Mouse (Mus musculus) ovary, postnatal 14 days (tissue): ENCODE data around the gene Itga9.

Experiments used
- DNase-seq: peaks from one replicate; pipeline ENCODE4 v3.0.0; 2022; ENCODE audit warnings: low spot score

The Itga9 gene

DNA sequence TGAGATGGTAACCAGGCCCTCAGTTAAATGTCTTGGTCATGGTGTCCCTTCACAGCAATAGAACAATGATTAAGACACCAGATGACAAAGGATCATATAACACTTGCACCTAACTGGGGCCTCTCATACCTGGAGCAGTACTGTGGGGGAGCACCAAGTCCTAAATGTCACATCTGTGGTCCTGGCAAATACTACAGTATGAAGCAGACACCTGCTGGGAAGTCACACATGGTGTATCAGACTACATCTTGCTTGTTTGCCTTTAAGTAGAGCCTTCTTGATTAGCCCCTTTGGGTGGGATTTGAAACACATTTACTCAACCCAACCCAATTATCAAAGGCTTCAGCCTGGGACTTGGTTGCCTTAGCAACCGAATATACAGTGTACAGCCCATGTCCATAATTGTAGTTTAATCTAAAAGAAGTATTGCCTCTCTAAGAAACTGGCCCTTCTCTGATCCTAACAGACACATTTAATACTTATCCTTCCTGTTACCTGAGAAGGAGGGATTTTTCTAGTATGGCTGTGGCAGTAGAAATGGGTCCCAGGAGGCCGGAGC lies 170.5 kb downstream of the Itga9 start:
- DNase-seq, result no peak

DNA sequence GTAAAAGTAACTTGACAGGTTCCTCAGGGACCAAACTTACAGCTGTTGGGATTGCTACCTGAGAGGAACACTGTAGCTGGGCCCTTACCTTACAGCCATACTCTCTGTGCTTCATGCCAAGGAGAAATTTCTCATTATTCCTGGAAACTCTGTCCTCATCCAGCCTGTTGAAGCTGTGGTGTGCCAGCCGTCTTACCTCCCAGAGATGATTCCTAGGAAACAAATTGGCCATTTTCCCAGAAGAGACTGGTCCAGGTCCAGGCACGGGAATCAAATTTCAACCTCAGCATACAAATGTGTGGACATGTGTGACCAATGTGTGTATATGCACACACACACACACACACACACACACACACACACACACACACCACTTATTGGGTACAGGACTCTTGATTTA lies 172.1 kb downstream of the Itga9 start:
- peak; percentile 29 for DNase-seq

DNA sequence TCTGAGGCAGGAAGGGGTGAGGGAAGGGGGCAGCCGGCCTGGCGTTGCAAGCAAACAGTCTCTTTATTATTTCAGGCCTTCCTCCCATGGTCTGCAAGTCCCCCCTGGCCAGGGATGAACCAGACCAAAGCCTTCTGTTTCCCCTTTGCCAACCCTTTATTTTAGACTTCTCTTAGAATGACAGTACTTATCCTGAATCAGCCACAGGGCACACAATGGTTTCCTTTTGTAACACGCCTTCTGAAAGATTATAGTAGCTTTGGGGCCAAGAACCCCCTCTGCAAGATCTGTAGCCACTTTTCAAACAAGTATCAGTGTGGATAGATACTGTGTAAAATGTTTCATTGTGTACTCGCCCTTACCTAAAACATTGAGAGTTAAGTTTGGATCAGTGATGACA lies 178.1 kb downstream of the Itga9 start:
- no peak for DNase-seq

DNA sequence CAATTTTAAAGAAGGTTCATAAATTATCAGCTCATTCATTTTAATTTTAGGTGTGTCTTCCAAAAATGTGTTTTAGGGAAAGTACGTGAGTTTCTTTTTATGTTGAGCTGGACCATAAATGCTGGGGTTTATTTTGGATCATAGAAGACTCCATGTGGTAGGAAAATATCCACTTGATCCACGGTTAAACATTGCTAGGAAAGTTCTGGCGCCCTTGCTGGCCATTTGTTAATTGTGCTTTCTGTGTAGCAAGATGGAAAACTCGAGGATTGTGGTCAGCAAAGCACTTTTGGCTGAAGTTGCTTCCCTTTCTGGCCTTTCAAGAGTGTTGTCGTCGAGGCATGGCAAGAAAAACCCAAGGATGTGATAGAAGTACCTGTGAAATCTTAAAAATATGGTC lies 179.3 kb downstream of the Itga9 start:
- DNase-seq, result no peak

DNA sequence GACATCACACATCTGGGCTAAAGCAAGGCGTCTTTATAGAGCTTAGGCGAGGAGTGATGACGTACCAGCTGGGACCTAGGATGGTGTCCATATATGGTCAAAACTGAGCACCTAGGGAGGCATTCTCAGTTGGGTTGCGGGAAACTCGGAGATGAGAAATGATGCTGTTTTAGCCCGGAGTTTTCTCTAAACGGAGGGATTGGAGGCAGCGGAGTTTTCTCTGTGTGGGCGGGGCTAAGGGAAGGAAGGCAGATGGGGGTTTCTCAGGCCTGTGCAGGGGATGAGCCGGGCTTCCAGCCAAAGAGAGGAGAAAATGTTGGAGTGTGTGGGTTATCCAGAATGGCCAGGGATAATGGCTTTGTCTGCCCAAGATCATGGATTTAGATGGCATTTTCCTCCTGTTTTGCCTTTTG lies 182.4 kb downstream of the Itga9 start:
- peak; percentile 25 for DNase-seq

DNA sequence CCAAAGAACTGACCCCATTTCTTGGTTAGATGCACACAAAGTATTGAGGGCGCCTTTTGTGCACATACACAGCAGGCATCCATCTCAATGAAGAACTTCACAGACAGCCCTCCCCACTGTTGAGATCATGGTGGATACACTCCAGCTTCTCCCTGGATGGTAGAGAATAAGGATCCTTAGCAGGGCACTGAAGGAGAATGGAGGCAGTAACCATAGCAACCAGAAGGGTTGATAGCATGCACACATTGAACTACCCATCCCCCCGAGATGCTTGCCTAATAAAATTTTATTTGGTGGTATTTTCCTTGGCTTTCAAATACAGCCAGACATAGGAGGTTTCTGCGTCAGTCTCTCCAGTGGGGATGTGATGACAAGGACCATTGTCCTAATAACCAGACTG lies 184.7 kb downstream of the Itga9 start:
- no peak for DNase-seq

DNA sequence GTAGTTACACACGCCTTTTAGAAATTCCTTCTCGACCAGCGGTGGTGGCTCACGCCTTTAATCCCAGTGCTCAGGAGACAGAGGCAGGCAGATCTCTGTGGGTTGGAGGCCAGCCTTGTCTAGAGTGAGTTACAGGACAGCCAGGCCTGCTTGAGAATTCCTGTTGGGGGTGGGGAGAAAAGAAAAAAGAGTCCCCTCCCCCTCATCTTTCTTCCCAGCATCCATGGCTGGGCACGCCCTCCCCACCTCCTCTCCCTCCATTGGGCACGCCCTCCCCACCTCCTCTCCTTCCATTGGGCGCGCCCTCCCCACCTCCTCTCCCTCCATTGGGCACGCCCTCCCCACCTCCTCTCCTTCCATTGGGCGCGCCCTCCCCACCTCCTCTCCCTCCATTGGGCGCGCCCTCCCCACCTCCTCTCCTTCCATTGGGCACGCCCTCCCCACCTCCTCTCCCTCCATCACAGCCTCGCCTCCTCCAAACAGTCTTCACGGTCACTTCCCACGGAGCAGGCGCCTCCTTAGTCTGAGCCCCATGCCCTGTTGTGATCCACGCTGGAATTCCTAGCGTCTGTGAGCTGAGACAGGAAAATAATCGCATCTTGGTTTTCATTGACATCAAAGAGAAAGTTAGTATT lies 186.8 kb downstream of the Itga9 start:
- DNase-seq, result no peak

DNA sequence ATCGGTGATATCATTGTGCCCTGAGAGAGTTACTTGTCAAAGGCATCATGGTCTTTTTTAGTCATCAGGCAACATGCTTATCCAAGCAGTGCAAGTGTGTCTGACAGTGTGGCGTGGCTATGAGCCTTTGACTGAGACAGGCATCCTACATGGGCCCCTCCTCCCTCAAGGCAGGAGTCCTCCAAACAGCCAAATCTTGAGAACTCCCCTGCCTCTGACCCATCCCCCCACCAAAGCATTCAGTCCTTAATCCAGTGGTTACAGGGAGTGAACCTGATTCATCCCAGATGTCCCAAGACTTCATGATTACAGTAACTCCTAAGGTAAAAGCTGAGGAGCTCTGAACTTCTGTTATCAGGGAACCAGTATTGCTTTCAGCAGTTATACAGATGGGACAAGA lies 188.2 kb downstream of the Itga9 start:
- no peak for DNase-seq

DNA sequence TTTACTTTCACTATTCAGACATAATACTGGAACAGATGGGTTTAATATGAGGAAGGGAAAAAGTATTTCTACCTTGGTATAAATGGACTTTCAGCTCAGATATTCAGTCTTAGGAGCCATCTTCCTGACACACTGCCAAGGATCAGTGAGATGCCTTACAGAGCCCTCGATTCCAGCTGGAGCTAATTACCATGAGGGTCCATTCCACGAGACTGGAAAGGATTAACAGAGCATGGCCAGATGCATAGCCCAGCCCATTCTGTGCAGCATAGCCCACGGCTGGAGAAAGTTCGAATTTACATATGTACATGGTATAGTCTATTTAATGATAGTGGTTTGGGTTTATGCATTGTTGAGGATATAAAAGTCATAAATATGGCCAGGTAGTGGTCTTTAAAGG lies 188.8 kb downstream of the Itga9 start:
- DNase-seq, result no peak

DNA sequence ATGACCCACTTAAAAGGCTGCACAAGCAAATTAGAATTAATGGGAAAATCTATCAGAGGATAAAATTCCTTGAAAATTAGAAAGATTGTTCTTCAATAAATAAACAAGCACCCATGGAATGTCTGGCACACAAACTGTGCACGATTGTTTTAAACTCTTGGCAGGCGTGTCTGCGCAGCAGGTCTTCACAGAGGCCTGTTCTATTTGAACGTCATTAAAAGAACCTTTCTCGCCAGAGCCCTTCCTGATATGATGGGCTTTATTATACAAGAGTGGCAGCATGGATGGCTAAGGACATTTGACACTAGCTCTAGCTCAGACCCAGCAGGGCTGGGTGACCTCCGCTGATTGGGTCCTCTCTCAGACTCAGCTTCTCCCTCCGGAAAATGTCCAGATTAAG lies 192.6 kb downstream of the Itga9 start:
- DNase-seq, result no peak

DNA sequence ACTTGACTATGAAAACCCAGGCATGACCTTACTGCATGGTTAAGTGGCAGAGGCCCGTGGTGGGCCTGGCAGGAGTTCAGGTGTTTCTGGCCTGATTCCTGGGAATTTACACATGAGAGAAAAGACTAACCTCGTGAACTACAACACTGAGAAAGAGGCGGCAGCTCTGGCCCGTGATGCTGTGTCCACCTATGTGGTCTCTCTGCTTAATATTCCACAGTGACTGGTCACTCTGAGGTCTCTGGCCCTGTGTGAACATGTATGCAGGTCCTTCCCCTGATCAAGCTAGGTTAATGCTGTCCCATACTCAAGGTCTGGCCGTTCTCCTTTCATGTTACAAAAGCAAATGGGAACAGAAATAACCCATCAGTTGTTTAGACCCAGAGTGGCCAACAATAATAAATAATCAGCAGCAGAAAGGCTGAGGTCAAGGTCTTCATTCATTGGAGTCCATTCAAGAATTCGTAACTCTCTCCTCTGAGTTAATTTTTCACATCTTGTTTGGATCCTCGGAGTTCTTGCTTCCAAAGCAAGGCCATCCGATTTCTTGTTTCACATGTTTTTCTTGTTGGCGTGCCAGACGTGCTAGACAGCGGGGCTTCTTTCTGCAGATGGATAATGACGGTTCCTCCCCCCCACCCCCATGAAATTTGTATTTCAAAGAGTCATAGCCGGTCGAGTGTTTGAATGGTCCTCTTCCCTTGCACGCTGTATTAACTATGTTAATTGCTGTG lies 194.9 kb downstream of the Itga9 start:
- peak; percentile 58 for DNase-seq

DNA sequence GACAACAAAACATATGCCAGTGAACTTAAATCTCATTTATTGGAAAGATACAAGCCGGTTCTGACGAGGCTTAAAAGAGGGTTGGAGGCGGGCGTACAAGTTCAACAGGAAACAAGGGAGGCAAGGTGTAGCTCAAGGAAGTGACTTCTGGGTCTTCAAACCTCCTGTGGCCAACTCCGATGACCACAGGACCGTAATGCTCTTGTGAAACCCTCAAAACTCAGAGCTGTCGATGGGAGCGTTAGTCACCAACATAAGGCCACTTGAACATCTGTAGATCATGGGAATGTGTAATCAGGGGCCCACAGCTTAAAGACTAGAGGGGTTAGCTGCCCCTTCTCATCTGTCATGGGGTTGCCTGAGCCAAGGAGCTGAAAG lies 195.4 kb downstream of the Itga9 start:
- DNase-seq, result no peak

DNA sequence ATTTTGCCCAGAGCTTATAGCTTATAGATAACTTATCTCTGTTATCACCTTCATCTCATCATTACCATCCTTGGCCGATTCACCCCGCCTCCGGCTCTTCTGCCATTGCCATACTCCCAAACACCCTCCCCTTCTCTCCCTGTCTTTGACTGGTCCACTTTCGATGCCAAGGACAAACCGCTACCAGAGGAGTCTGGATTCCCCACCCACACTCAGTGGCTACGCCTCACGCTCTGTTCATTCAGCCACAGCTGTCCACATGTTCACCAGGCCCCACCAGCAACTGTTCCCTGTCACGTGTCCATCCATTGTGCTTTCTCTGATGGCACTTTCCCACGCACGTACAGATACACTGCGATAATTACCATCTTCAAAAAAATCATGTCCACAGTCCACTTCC lies 195.9 kb downstream of the Itga9 start:
- no peak for DNase-seq

DNA sequence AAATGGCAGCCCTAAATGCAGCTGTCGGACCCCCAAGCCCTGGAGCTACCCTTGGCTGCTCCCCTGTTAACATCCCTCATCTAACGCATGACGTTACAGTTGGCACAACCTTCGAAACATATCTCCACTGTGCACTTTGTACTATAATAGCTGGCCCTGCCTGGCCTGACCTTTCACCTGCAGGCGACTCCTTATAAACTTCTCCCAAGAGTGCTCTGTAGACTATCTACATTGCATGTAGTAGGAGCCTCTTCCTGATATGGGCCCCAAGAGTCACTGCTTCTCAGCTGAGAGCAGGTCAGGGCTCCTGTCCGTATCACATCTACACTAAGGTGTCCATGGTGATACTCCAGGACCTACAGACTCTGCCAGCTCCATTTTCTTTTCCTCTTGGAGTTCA lies 199.2 kb downstream of the Itga9 start:
- DNase-seq, result no peak

DNA sequence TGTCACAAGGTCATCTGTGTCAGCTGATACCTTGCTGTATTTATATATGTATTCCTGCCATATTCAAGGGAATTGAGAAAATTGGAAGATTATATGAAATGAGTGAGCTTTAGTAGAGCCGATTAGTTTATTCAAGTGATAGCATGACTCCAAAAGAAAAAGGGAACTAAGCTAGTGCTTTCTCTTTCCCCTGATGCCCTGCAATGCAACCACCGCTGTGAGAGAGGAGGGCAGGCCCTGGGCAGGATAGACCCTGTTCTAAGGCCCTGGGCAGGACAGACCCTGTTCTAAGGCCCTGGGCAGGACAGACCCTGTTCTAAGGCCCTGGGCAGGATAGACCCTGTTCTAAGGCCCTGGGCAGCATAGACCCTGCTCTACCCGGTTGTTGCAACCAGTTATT lies 201.2 kb downstream of the Itga9 start:
- DNase-seq, result no peak

DNA sequence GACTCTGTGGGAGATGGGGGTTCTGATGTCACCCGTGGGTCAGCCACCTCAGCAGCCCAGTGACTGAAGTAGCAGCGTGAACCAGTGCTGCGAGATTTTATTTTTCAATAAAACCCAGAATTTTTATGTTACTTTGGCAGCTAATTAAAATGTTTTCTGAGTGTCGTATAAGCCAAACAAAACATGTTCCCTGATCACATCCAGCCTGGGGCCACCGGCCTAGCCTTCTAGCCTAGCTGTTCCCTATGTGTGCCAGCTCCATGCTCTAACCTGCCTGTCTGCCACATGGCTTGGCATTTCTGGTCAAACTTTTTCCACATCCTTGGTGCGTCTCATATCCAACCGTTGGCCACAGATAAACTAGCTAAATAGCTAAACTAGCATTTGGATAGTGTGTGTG lies 205.7 kb downstream of the Itga9 start:
- no peak for DNase-seq

DNA sequence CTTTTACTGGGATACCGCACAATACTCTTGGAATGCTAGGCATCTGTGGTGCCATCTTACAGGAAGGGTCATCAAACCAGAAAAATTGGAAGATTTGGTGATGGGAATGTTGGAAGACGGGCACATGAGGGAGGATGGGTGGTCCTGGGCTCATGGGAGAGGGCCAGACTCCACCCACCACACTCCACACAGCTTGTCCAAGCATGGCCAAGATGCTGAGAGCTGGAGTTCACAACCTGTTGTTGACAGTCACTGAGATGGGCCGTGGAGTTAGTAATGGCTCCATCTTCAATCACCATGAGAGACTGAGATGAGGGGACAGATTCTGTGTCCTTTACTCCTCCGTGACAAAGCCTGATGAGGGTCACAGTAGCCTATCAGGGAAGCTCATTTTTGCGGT lies 207.0 kb downstream of the Itga9 start:
- DNase-seq, result no peak

DNA sequence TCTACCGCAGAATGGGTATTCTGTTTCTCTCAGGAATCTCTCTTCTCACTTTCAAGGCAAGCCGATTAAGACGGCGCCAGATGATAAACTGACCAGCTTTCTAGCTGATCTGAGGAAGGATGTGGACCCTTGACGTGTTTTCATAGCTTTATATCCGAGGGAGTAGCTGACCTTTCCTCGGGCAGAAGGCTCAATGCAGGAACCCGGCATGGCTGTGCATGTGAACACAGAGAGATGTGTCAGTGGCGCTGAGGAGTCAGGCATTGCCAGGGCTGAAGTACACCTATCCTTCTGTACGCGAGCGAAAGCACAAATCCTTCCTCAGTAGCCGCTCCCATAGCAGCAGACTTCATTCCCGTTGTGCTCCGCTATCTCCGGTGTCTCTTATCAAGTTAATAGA lies 207.6 kb downstream of the Itga9 start:
- no peak for DNase-seq

DNA sequence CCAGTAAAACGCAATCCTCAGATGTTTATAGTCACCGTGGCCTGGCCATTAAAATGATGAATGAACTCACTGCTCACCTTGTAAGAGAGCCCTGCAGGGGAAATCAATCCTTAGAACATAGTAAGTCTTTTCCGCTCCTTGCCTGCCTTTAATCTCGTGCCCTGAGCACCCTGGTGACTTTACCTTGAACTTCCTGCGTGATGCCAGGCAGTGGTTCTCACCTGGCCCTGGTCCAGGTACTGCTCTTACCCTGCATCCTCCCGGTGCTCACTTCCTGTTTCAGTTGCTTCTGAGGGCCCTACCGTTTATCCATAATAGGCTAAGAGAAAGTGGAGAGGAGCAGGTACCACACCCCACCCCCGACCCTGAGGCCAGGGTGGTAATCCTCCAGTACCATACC lies 208.0 kb downstream of the Itga9 start:
- DNase-seq, result no peak

DNA sequence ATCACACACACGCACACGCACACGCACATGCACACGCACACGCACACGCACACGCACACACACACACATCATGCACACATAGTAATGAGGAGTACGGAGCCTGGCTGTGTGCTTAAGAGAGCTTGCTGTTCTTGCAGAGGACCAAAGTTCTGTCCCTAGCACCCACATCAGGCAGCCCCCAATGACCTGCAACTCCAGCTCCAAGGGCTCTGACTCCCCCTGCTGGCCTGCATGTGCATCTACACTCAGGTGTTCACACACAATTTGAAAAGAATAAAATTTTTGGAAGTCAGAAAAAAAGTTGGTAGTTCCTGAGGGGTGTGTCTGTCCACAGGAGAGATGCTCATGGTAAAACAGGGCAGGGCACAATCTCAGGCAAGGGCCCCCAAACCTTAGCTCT lies 209.1 kb downstream of the Itga9 start:
- no peak for DNase-seq

DNA sequence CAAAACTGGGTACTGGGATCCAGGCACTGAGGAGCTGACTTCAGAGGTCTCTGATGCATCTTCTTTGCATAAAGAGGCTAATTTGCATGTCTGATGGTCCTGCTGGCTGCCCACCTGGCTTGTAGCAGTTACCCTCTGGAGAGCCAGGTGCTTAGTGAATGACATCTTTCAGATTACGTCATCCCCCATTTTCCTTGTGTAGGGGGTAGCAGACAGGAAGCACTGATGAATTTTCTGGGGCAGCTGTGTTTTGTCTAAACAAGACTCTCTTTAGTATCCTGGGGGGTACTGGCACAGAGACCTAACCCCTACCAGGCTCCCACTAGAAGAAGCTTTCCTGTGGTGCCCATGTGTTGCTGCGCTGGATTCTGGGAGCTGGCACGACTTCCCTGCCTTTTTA lies 212.0 kb downstream of the Itga9 start:
- DNase-seq, result no peak

DNA sequence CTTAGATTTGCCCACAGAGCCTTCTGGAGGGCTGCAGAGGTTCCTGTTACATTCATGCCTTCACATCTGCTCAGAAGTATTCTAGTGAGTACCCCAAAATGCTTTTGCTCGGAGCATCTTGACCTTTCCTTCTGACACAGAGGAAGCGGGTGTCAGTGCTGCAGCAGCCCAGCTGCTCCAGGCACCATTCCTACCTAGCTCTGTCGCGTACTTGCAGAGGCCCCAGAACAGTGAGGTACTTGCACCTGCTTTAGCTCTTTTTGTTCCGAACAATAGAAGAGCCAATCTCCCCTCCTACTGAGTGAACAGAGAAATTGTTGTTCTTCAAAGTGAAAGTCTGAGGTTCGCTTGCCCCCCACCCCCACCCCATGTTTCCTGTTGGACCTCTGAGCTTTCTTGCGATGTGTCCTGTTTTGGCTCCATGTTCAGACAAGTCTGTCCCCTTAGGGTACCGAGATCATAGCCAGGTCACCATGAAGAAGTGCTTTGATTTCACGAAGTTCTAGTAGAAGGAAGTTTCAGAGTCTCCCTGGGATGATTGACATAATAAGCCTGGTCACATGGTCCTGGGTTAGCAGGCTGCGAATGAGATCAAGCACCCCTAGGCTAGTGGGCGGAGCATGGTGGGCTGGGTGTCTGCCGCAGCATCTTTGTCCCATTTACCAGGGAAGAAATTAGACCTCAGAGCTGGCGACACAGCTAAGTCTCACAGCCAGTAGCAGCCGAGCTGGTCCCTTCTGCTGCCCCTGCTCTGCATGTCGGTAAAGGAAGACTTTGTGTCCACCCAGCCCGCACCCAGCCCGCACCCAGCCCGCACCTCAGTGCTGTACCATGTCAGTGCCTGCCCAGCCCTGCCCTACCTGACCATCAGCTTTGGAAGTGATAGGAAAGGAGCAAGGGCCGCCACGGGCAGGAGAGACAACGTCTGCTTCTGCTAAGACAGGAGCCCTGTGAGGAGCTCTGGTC lies 215.0 kb downstream of the Itga9 start:
- no peak for DNase-seq

DNA sequence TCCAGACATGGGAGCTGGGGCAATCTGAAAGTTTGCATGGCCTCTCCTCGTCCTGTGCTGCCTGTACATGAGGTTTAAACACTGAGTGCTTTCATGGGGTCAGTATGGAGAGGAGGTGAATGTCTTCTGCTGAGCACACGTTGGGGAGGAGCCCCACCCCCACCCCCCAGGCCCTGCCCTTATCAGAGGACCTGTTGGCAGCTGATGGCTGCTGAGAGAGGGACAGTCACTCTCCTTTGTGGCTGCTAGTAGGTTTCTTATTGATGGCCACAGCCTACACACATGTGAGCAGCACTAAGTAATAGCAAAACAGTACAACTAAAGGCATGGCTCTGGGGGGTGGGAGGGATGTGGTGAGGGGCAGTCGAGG lies 215.7 kb downstream of the Itga9 start:
- no peak for DNase-seq
